Mouse (Mus musculus) cerebellum, postnatal 25 days (tissue): ENCODE results near the gene Mgat5.

Experiments used
- DNase-seq, 2 experiments: peaks; one replicate each; pipeline ENCODE4 v3.0.0; 2021; ENCODE audit warnings: mixed read lengths in 2 of 2

Mgat5 gene

GRCm38 (mm10) chr1:127308207-127308725, 103.5 kb downstream of the Mgat5 start:
- DNase-seq, result no peak

DNA sequence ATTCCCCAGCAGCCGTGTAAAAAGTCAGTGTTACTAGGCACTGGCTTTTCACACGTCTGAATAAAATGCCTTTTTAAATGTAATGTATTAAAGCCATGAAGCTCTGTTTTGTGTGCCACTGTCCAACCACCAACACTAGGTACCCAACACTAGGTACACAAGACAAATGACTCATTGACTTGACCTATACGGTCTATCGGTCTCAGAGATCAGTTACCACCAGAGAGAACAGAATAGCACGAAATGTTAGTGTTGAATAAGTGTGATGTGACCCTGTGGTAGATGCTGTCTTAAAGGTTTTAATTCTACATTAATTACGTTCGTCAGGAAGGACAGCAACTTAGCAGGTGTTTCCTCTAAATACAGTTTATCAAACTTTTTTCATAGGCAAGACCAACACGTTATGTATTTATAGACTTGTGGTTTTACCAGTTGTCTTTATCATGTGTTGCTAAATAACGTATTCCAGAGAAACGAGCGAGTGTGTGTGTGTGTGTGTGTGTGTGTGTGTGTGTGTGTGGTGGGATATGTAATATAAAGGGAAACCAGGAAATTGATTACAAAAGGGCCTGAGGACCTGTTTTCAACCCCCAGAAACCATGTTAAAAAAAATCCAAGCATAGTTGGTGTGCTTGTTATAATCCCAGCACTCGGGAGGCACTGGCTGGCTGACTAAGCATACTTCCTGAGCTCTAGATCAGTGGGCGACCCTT, 104.3 kb downstream of the Mgat5 start:
- DNase-seq, result no peak

GRCm38 (mm10) chr1:127310011-127310410, 105.2 kb downstream of the Mgat5 start:
- no peak for DNase-seq

- no peak for DNase-seq
Measured at GRCm38 (mm10) chr1:127310703-127311102, 105.9 kb downstream of the Mgat5 start.

DNA sequence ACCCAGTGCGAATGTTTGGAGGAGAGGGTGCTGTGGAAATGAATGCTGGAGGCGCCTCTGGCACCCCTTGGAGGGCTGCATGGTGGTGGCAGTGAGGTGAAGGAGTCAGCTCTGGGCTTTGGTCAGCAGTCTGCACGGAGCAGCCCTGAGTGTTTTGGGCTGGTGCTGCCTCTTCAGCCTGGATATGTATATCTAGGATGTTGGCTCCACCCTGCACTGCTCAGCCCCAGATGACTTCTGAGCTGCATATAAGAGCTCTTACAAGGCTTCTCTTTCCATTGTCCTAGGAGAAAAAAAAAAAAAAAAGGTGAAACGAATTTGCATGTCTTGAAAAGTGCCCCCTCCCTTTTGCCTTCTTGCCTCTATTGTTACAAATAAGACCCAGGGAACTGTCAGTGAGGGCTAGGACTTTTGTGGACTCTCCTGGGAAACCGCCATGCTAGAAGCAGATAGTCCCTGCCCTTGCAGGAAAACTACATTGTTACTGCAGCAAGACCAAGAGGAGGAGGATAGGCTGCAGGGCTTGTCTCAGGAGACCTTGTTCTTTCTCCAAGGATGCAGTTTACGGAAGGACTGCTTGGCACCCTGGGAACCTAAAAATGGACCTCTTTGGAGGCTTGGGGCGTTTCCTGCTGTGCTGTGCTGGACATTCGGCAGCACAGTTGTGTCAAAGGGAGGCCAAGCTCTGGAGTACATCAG, 109.0 kb downstream of the Mgat5 start:
- no peak for DNase-seq

DNA sequence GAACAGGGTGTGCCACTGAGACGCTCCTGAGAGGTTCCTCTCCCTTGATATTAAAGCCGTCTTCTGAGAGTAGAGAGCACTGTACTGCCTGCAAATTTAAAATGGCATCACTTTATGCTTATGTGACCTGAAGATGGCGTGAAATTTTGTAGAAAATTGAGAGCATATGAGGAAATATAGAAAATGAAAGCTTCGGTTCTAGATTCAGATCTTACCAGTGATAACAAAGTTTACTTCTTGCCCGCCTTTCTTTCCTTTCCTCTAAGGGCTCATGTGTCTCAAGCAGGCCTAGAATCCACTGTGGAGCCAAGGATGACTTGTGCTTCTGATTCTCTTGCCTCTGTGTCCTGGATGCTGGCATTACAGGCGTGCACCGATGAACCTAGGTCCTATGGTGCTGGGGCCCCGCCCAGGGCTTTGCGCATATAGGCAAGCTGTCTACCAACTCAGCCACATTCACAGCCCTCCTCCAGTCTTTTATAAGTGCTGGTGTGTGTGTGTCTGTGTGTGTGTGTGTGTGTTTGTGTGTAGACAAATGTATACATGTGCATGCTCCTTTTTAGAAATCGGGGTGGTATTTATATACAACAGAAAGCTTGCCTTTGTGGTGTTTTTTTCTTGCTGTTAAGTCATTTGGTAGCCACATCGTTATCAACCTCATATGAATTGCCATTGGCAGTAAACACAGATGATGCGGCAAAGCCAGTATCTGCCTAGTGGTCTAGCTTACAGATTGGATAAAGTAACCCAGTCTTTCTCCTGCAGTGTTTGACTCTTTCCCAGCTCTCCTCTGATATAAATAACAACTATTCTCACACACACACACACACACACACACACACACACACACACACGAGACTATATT, 111.2 kb downstream of the Mgat5 start:
- DNase-seq, result no peak

DNA sequence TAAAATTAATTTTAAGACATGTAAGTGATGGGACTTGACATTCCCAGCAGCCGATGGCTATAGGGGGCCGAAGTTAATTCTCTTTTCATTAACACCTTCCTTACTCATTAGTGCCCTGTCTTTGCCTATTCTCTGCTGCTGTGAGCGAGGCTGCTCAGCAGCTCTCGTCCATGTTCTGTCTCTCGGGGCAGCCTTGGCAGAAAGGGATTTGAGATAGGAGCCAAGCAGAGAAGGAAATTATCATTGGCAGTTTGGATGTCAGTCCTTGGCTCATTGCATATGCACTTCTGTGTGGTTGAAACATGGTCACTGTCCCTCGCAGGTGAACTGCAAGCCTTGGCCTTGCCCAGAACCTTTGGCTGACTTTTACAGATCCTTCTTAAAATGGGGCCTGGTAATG, 111.8 kb downstream of the Mgat5 start:
- peak in 1 of 2 experiments; percentile 12 for DNase-seq

DNA sequence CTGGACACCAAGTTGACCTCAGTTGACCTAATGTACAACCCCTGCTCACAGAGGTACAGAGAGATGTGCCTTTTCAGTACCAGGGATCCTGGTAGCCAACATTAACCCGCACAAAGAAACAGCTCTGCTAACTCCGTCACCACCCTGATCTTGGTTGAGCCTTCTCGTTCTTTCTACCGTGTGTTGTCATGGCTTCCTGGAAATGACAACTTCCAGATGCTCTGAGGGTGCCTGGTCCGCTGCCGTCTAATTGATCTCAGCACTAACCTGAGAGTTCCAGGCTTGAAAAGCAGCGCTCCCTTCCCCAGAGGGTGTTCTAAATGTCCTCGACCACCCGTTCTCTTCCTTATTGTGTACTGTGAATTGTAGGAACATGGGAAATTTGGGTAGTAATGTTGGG, 112.7 kb downstream of the Mgat5 start:
- DNase-seq, result no peak

DNA sequence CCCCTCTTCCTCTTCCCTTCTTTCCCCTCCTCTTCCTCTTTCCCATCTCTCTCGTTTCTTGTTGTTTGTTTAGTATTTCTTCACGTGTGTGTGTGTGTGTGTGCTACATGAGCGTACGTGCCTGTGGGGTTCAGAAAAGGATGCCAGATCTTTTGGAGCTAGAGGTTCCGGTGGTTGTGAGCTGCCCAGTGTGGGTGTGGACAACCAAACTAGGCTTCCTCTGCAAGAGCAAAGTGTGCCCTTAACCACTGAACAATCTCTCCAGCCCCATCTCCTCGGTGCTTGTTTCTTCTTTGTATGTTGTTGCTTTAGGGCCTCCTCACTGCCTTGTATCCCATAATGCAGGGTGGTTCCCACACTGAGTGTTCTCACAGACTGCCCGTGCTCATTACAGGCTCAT, 113.7 kb downstream of the Mgat5 start:
- DNase-seq, result no peak

DNA sequence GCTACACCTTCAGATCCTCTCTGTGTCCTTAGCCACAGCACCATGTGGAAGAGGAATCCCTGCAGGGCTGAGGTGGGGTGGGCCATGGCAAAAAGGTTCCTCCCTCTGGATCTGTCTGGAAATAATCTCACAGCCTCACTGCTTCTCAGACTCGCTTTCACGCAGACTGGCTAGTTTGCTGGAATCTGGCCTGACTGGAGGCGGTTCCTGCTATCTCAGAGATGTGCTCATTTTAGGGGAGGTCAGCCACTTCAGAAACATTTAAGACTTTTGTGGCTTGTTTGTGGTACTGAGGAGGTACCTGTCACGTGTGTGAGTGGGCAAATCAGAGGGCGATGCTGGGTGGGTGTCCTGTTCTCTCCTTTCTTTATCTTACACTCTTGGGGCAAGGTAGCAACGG, 115.0 kb downstream of the Mgat5 start:
- no peak for DNase-seq

- no peak for DNase-seq
Measured at GRCm38 (mm10) chr1:127320956-127321355, 116.1 kb downstream of the Mgat5 start.

GRCm38 (mm10) chr1:127321638-127322037, 116.8 kb downstream of the Mgat5 start:
- DNase-seq, result no peak

GRCm38 (mm10) chr1:127322169-127322805, 117.5 kb downstream of the Mgat5 start:
- no peak for DNase-seq

DNA sequence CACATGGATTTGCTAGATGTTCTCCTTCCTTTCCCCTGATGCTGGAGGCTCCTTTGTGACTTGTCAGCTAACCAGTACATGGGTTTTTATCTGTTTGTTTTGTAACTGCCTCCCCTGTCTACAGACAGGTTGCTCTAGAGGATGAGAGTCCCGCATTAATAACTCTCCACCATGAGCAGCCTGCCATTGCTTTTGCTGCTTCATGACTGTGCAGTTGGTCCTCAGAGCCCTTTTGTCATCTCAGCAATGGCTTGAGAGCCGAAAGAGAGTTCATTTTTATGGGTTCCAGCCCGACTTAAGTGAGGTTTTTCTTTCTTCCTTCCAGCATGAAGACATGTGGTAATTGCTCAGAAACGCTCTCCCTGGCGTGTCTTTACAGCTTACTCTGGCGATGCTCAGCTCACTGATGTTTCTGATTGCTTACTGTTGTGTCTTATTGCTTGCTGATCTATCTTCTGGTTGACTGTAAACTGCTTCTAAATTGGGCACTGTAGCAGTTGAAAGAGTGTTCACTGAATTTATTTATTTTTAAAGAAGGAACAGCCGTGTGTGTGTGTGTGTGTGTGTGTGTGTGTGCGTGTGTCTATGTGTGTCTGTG, 120.9 kb downstream of the Mgat5 start:
- no peak for DNase-seq

GRCm38 (mm10) chr1:127327773-127328172, 123.0 kb downstream of the Mgat5 start:
- DNase-seq, result no peak

- DNase-seq, result peak in 1 of 2 experiments; percentile 11
Measured at GRCm38 (mm10) chr1:127328354-127328875, 123.6 kb downstream of the Mgat5 start.

- DNase-seq, result no peak
Measured at GRCm38 (mm10) chr1:127329810-127330209, 125.0 kb downstream of the Mgat5 start.

DNA sequence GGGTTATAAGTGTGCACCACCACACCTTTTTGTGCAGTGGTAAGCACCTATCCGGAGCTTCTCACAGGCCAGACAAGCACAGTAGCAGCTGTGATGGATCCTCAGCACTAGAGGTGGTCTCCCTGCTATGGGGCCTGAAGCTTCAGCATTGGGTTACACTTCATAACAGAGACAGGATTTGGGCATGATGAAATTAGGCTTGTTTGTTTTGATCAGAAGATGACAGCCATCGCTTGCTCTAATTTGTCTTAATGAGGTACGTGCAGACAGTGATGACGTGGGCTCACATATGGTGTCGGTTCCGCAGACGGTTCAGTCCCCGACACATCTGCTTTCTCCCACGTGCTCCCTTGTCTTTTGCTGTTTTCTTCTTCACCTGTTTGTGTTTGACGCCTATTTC, 132.9 kb downstream of the Mgat5 start:
- DNase-seq, result no peak

- DNase-seq, result peak; percentile 68 to 71
Measured at GRCm38 (mm10) chr1:127338833-127339487, 134.1 kb downstream of the Mgat5 start.

GRCm38 (mm10) chr1:127340296-127340695, 135.5 kb downstream of the Mgat5 start:
- peak; percentile 22 to 43 for DNase-seq

DNA sequence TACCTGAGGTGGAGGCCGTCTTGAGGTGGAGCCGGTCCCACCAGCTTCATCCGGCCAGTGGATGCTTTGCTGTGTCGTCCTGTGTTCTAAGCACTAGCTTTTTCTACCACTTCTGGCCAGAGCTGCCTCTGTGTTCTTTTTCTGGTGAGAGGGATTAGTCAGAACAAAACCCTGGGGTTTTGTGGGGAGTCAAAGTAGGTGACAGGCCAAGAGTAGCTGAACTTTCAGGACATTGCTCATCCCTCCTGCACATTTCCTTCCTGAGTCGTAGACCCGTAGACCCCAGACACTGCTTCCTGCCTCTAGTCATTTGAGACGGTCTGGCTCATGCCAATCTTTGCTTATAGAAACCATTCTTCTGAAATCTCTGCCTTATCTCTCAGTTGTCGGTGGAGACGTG, 140.1 kb downstream of the Mgat5 start:
- no peak for DNase-seq
